Mouse (Mus musculus) adrenal gland, postnatal 10 days (tissue): Measurements from ENCODE around the gene Gm45021. TPM values are rescaled to one million over a fixed set of nuclear protein-coding genes. Genes with fewer than 3 reads are reported as not detected.

Experiments
- DNase-seq: peaks from one replicate; pipeline ENCODE4 v3.0.0; 2021; ENCODE audit warnings: mixed read lengths
- total RNA-seq, 2 experiments: library from RNA; stranded (reverse); gene quantifications; 2 replicates each; pipeline ENCODE4 v1.2.3; 2021

Gene Gm45021
- total RNA-seq, 2 experiments from 2014 or later: not detected

GRCm38 (mm10) chr6:48648779-48649178, 59.4 kb downstream of the Gm45021 start:
- DNase-seq: no peak

GRCm38 (mm10) chr6:48650041-48650440, 60.6 kb downstream of the Gm45021 start:
- no peak for DNase-seq

- DNase-seq: no peak
Observed at GRCm38 (mm10) chr6:48658721-48659120, 69.3 kb downstream of the Gm45021 start.

Other genes with a start within 250 kb of the Gm45021 start
- 10 to 100 TPM; 20.9 to 38.5 TPM for gene Krba1, start 194.0 kb upstream of the Gm45021 start, total RNA-seq
- gene Zfp467, start 143.8 kb upstream of the Gm45021 start, total RNA-seq: 10 to 100 TPM; 33.2 to 50.2 TPM
- gene Sspo, start 141.4 kb upstream of the Gm45021 start, total RNA-seq: 1 to 10 TPM; 1.5 to 2.9 TPM
- gene Atp6v0e2, start 52.0 kb upstream of the Gm45021 start, total RNA-seq: 10 to 100 TPM; 35.9 to 42.8 TPM
- 10 to 100 TPM; 25.1 to 27.3 TPM for gene Lrrc61, start 34.8 kb upstream of the Gm45021 start, total RNA-seq
- 100 to 1,000 TPM; 198 to 328 TPM for gene Rarres2, start 16.8 kb upstream of the Gm45021 start, total RNA-seq
- gene Repin1, start 4.3 kb downstream of the Gm45021 start, total RNA-seq: 10 to 100 TPM; 37.6 to 42.0 TPM
- 1 to 10 TPM in 1 of 2 experiments, not detected in 1; 1.3 TPM for gene Gm44965, start 4.3 kb downstream of the Gm45021 start, total RNA-seq
- 1 to 10 TPM; 6.1 to 6.2 TPM for gene Zfp775, start 12.5 kb downstream of the Gm45021 start, total RNA-seq
- gene AI854703, start 37.2 kb downstream of the Gm45021 start, total RNA-seq: 1 to 10 TPM; 1.7 to 3.6 TPM
- 10 to 100 TPM; 11.7 to 14.8 TPM for gene Gimap8, start 57.6 kb downstream of the Gm45021 start, total RNA-seq
- 1 to 10 TPM; 9.0 TPM for gene Gimap9, start 86.5 kb downstream of the Gm45021 start, total RNA-seq
- 10 to 100 TPM; 50.2 to 52.8 TPM for gene Gimap4, start 94.9 kb downstream of the Gm45021 start, total RNA-seq
- gene Gimap6, start 118.6 kb downstream of the Gm45021 start, total RNA-seq: 10 to 100 TPM; 70.8 to 75.9 TPM
- 10 to 100 TPM in 1 of 2 experiments, 1 to 10 TPM in 1; 9.1 to 10.3 TPM for gene Gm28053, start 129.0 kb downstream of the Gm45021 start, total RNA-seq
- gene Gimap7, start 129.0 kb downstream of the Gm45021 start, total RNA-seq: 1 to 10 TPM in 1 of 2 experiments, under 1 TPM in 1; 0.96 to 1.6 TPM
- 10 to 100 TPM; 18.7 to 24.2 TPM for gene Gimap1, start 149.4 kb downstream of the Gm45021 start, total RNA-seq
- 10 to 100 TPM; 14.2 to 19.5 TPM for gene Gimap5, start 156.6 kb downstream of the Gm45021 start, total RNA-seq
- gene Gimap3, start 181.2 kb downstream of the Gm45021 start, total RNA-seq: 1 to 10 TPM; 4.5 to 5.4 TPM